Mouse (Mus musculus) thymus, postnatal 0 days (tissue): ENCODE results near the gene Pdia4. TPM values are rescaled to one million over a fixed set of nuclear protein-coding genes. Genes with fewer than 3 reads are reported as not detected.
"Not testable (repeated sequence)": the region's sequence is repeated elsewhere in the genome, so short reads cannot be mapped to it uniquely, and the experiment has no call there.

Experiments
- DNase-seq: peaks from one replicate; pipeline ENCODE4 v3.0.0-alpha.2; 2015; ENCODE audit warnings: low spot score
- polyA plus RNA-seq: library from polyadenylated mRNA; unstranded; fragments of >200 nt; fragmentation: Nextera tagmentation; extraction: Ambion mirVana; gene quantifications from 2 replicates; pipeline ENCODE4 v1.2.1, GENCODE M21; 2015

Gene Pdia4
- polyA plus RNA-seq: 92.3 and 121 TPM in 2 replicates

DNA sequence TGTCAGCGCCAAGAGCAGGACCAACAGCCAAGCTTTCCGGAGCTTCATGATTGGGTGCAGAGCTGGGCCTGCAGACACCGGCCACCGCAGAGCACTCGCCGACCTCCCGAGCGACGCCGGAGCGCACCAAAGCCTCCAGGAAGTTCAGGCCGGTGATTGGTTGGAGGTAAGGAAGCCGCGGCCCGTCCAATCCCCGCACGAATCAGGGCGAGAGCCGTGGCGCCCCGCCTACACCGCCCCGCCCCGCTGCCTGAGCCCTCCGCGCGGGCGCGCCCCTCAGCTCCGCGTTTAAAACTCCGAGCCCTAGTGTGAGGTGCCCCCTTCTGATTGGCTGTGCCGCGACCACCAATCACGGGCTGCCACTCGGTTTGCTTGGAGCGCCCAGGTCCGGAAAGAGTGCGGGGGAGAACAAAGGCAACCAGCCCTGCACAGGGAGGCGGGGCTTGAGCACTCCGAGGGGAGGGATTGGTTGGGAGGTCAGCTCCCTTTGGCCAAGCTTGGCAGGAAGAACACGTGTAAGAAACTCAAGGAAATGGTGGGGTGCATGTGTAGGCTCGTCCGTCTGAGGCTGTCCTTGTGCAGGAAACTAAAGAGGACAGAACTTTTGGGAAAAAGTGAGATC lies at the start of gene Pdia4:
Pdia4 (minus strand) TSS at position 174 of the 622 bp plus-strand sequence.
- peak; percentile 99 for DNase-seq

DNA sequence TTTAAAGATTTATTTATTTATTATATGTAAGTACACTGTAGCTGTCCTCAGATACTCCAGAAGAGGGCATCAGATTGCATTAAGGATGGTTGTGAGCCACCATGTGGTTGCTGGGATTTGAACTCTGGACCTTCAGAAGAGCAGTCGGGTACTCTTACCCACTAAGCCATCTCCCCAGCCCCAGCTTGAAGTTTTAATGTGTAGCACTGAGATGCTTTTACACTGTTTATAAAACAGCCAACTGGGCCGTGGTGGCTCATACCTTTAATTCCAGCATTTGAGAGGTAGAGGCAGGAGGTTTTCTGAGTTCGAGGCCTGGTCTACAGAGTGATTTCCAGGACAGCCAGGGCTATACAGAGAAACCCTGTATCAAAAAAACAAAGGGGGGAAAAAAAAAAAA lies 44.5 kb upstream of the Pdia4 start:
- not testable (repeated sequence) for DNase-seq

DNA sequence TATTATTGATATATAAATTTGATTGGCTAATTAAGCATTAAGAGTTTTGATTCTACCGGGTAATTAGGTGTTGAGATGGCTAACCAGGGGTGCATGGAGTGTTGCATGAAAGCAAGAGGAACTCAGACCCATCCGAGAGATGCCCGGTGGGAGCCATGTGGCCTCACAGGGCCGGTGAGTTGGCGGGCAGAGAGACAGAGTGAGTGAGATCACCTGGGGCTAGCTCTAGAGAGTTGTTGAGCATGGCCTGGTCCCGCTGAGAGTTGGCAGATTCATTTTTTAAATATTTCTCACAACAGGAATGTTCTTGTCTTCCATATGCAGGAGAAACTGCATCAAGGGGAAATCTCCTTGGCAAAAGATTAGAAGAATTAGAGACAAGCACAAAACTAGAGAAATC lies 44.0 kb upstream of the Pdia4 start:
- no peak for DNase-seq

DNA sequence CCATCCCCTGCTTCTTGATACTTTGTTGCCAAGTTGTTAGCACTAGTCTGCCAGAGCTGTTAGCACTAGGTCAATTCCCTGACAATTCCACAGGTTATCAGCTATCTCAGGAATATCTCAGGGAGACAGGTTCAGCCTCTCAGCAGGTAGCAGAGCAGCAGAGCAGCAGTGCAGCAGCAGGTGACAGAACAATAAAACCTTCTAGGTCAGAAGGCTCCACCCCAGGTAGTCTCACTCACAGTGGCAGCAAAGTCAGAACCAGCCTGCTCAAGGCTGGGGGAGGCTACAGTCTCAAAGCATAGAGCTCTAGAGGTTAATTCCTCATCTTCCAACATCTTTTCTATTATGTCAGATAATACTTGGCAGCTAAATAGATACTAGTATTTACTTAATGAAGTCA lies 32.5 kb upstream of the Pdia4 start:
- DNase-seq: no peak

DNA sequence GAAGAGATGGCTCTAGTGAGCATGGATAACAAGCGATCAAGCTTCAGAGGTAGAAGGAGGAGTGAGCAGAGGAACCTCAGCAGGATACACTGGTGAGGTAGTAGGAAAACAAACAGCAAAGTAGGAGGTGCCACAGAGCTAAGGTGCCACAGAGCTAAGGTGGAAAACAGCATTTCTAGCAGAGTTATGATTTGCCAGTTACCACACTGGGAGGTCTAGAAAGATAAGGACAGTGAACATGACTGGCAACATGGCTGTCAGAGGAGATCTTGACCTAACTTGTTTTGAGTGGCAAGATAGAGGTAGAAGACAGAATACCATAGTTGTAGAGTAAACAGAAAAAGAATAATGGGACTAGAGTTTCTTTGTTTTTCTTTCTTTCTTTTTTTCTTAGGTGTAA lies 29.1 kb upstream of the Pdia4 start:
- DNase-seq: no peak

DNA sequence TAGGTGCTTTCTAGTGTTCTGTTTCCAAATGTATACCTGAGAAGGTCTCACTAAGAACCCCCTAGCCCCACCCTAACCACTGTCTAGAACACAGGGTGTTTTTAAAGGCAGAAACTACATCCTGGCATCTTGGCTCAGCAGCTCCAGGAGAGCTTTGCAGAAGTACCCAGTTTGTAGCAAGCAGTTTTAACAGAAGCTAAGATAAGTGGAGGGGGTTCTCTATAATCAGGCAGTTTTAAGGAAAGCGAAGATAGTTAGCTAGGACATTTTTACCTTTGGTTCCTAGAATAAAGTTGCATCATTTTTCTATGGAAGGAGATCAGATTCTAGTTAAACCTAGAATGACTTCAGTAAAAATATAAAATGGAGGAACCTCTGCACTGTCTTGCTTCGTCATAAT lies 28.6 kb upstream of the Pdia4 start:
- DNase-seq: no peak

DNA sequence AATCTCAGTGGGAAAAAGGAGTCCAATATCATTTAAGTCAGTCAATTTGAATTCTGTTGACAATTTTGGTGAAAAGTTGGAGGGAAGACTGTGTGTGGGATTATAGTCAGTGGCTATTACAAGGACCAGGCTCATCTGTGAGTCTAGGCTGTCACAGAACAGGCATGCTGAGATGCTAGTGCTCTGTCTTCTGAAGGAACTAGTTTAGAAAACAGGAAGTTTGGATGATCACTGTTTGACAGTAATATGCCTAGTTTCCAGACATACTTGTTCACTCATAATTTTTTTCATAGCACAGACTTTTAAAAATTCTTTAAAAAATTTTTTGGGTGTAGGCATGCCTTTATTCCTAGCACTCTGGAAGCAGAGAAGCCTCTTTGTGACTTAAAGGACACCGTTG lies 27.8 kb upstream of the Pdia4 start:
- no peak for DNase-seq

DNA sequence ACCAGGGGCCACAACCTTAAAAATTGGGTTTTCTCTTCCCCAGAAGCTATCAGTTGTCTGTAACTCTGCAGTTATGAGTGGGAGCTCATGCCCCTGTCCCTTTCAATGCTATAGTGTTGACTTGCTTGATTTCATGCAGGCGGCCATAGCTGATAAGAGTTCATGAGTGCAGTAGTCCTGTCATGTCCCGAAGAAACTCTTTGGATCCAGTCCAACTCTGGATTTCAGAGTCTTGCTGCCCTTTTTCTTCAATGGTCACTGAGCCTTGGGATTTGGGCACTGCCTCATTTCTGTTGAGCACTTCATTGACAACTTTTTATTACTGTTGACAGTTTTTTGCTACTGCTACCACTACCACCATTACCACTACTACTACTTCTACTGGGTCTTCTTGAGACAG lies 24.4 kb upstream of the Pdia4 start:
- no peak for DNase-seq

DNA sequence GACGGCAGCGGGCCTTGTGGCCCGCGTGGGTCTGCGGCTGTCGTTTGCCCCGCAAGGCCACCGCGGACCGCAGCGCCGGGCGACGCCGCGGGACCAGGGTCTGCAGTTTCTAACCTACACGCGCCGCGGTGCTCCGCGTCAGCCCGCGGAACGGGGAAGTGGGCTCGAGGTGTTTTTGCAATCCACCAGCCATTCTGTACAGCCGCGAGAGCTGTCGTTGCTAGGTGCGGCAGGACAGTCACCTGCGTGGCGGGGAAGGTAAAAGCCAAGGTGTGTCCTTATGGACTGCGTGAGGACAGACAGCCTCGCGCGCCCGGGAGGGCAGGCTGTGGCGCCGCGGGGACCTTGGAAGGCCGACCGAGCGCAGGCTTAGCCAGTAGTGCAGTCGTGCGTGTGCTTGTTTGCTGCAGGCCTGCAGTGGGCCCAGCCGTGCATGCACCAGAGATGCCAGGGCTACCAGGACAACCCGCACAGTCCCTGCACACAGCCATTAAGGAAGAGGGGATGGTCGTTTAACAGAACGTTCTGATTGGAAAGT lies 22.8 kb upstream of the Pdia4 start:
- peak; percentile 56 for DNase-seq

DNA sequence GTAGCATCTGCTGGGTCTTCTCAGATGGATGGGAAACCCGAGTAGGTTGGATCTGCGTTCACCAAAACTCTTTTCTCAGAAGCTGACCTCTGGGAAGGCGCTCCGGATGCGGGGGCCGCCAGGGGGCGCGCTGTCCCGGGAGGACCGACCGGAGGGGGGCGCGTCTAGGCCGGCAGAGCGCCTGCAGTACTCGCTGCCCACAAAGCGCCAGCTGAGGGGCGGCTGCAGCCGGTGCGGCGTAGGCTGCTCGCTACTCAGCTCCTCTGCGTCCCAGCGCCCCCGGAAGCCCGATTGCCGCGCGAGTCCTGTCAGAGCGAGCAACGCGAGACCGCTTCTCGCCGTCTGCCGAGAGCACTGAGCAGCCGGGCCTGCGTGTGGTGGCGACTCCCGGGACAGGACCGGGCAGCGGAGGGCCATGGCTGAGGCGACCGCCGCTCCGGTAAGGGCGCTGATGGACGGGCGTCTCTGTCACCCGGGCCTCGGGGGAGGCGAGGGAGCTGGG lies 22.3 kb upstream of the Pdia4 start, which contains the start of gene Zfp398:
Zfp398 (plus strand) TSS at position 180 of the 502 bp plus-strand sequence.
- DNase-seq: peak; percentile 96

DNA sequence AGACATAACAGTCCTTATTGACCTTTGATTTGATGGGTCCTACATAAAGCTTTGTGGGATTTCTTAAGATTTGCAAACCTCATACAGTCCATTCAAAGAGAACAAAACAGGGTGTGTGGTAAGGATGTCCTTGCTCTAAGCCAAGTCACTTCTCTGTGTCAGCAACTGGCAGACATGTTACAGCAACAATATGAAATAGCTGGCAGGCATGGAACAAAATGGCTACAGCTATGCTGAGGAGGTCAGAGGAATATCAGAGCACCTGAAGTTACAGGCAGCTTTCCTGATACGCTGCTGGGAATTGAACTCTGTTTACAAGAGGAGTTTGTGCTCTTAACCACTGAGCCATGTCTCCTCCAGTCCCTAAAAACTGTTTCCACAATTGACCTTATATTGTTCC lies 19.0 kb upstream of the Pdia4 start:
- DNase-seq: no peak

DNA sequence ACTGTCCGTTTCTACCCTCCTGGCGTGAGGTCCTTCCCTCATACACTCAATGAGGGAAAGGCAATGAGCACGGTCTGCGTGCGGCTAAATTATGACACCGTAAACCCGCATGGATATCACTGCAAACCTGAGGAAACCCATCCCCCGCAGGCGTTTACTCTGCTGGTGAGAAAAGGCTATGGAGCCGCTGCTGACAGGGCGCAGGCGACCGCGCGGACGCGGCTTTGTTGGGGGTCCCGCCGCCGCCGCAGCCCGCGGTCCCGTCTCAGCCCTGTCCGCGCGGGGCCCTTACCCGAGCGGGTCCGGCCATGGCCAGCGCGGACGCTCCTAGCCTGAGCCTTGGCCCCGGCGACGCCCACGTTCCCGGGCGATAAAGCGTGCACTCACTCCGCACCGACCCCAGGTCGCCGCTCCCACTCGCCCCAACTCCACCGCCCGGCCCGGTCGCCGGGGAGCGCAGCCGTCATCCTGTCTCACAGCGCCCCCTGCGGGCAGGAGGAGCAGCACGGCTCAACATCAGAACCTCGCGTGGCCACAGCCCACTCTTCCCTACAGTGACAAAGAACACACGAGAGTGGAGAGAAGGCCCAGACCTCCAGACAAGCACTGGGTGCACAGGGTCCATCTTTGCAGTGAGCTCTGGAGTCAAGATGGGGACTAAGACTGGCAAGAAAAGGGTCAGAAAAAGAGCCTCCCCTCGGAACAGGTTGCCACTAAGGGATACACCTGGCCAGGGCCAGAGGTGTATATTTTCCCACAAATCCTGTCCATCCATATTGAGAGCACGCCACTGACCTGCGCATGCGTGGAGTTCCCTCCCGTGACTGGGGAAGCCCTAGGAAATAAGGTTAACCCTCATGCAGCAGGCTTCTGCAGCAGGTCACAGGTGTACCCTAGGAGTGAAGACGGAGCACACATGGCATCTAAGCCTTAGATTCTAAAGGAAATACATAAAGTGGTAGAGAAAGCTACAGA lies 17.2 kb upstream of the Pdia4 start, which contains the start of gene Zfp786:
Zfp786 (minus strand) TSS at position 764 of the 975 bp plus-strand sequence.
- peak; percentile 91 for DNase-seq

DNA sequence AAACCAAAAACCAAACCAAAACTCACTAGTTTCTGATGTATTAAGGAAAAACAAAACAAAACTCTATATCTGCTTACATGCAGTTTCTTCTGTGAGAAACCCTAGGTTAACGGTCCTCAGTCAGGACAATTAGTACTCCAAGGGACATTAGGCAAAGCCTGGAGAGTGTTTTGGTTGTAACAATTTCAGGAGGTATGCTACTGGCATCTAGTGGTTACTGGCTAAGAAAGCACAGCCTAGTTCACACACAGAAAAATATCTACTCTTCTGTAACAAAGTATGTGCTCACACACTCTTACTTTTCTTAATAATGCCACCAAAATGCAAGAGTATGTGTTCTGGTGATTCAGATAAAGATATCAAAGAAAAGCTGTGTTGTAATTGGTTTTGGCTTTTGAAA lies 15.7 kb upstream of the Pdia4 start:
- DNase-seq: peak; percentile 34

DNA sequence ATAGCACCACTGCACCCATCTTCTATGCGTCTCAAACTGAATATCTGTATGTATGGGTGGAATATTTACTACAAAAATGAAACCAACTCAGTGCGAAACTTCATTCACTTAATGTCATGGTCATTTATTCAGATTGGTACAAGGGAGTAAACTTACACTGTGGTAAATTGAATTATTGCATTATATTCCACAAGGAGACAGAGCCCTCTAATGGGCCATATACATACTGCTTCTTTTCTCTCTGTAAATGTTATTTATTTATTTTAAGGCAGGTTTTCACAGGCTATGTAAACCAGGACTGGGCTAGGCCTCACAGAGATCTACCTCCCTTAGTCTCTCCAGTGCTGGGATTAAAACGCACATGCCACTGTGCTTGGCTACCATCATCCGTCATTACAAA lies 14.2 kb upstream of the Pdia4 start:
- no peak for DNase-seq

DNA sequence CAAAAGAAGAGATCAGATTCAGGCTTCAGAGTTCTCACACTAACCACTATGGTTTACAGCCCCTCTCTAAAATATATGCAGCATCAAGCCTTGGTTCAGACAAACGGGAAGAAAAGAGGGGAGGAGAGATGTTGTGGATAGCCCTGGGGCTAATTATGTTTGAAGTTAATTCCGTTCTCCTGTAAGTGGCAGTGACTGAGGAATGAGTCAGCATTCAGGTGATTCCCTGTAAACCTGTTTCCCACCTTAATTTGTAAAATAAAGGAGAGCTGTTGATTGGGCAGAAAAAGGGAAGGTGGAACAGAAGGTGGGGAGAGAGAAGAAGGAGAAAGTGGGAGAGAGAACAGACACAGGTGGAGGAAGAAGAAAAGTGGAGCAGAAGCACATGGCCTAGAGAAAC lies 11.0 kb upstream of the Pdia4 start:
- no peak for DNase-seq

DNA sequence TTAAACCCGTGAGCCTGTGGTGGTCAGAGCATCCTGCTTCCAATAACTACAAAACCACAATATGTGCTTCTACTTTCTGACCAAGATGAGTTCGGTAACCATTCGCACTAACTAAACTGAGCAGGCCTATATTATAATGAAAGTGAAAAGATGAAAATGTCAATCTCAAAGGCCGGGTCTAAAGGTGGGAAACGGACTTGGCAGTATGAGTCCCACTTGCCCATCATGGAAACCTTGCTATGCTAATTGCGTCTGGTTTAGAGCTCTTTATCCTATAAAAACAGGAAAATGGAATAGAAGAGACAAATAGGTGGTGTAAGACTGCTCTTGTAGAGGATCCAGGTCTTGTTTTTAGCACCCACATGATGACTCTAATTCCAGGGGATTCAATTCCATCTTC lies 8.5 kb upstream of the Pdia4 start:
- DNase-seq: no peak

DNA sequence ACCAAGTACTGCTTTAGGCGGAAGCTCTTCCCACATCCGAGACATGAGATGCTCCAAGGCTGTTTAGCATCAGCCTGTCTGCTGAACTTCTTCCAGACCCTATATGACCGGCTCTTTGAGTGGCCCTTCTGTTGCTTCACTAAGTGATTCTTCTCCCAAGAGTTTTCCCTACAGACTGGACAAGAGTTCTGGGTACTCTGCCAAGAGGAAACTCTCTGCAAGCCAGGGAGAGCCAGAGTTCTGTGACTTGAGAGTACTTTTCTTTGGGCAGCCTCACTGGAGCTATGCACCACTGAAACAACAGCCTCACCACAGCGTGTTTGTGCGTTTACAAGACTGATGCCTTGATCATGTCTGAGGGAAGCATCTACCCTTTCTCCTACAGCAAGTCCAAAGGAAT lies 8.0 kb upstream of the Pdia4 start:
- no peak for DNase-seq

DNA sequence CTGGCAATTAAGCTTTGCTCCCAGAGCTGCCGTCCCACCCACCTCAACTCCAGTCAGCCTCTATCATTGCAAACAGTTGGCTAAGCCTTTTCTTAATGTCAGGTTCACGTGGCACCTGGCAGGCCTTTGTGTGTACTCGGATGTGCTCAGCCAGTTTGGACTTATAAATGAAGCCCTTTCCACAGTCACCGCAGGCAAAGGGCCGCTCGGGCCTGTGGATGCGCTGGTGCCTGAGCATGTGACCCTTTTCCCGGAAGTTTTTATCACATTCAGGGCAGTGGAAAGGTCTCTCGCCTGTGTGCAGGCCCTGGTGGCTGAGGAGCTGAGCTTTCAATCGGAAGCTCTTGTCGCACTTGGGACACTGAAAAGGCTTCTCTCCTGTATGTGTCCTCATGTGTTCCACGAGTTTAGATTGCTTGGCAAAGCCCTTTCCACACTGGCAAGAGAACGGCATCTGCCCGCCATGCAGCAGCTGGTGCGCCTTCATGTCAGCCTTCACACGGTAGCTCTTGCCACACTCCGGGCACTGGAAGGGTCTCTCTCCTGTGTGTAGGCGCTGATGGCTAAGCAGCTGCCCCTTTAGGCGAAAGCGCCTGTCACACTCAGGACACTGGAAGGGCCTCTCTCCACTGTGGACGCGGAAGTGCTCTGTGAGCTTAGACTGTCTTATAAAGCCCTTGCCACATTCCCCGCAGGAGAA lies 6.5 kb upstream of the Pdia4 start:
- no peak for DNase-seq

DNA sequence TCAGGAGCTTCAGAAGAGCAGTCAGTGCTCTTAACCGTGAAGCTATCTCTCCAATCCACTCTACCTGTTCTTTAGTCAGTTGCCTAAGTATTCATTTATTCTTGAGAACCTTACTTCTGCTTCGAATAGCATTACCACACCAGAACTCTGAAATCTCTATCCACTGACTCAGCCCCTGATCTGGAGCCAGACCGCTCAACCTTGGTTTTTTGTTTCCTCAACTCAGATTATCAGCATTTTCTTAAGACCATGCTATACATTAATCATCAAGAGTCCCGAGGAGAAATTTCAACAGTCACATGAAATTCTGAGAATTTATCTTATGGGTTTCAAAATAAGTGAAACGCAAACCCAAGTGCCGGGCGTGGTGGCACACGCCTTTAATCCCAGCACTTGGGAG lies 5.5 kb upstream of the Pdia4 start:
- no peak for DNase-seq

DNA sequence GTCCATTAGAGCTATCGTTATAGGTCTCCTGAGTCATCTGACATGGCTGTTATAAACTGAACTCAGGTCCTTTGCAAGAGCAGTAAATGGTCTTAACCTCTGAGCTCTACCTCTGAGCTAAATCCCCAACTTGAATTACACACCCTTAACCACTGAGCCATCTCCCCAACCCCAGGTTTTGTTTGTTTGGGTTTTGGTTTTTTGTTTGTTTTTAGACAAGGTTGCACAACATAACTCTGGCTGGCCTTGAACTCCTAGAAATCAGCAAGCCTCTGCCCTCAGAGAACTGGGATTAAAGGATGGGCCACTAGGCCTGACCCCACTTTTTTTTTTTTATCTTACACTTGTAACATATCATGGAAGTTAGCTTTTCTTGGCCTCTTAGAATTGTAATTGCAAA lies 2.9 kb upstream of the Pdia4 start:
- DNase-seq: no peak

DNA sequence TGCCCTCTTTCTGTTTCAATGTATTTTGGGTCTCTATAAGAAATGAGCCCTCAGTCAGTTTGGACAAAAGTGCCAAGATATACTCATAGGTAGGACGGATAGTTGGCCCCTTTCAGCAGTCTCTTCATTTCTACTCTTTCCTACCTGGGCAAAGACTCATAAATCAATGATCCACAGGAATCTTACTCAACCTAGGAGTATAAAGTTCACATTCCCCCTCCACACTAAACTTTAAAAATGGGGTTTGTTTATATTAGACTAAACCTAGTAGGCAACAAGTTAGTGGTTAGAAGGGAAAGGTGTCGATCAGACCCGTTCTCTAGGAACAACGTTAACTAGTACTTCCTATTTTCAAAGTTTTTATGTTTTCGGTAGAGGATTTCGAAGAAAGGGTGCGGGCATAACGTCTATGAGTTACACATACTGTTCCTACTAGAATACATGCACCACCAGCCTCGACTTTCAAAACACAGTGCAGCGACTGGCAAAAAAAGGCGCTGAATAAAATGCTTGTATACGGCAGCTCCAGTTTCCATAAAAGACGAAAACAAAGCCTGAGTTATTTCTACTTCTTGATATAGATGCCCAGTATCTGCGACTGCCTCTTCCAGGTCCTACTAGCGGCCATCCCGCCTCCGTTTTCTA lies 837 bp downstream of the Pdia4 start:
- DNase-seq: peak; percentile 13
